Mouse (Mus musculus) liver, embryonic 14.5 days (tissue): ENCODE results near the gene Gm49387. TPM values are rescaled to one million over a fixed set of nuclear protein-coding genes. Genes with fewer than 3 reads are reported as not detected.

ENCODE experiments used
- ATAC-seq: fragments of 200-750 bp; cut with Nextera tagmentation; 2 replicates; pipeline ENCODE4 v1.8.0; 2017; ENCODE audit warnings: moderate number of reproducible peaks, mild to moderate bottlenecking, moderate library complexity; ENCODE audit not compliant: insufficient read depth
- DNase-seq, 3 experiments: peaks; one replicate each; pipeline ENCODE4 v3.0.0-alpha.2; 2012 to 2013; ENCODE audit warnings: low read depth in 3 of 3, low spot score in 3 of 3
- H3K27ac ChIP-seq: fragments of 300-500 bp; sonication (generic); 2 replicates; pipeline ENCODE4 v1.5.1; 2014; ENCODE audit warnings: moderate library complexity, mild to moderate bottlenecking, control low read depth, inconsistent platforms
- H3K27me3 ChIP-seq: fragments of 300-500 bp; sonication (generic); 2 replicates; pipeline ENCODE4 v1.6.1; 2014; ENCODE audit warnings: mild to moderate bottlenecking, low read length, moderate library complexity; ENCODE audit not compliant: control insufficient read depth, insufficient read depth
- H3K36me3 ChIP-seq: fragments of 300-500 bp; sonication (generic); replicated peaks from 2 replicates; pipeline ENCODE4 v1.6.1; 2014; ENCODE audit warnings: low read depth; ENCODE audit not compliant: control insufficient read depth, insufficient read depth
- H3K4me1 ChIP-seq, 2 experiments: fragments of 200-500 bp in 1 of 2; fragments of 300-500 bp in 1 of 2; sonication (generic) in 1 of 2; replicated peaks; 2 replicates each; pipeline ENCODE4 v1.6.1; 2012 to 2014; ENCODE audit warnings: antibody characterized with exemption in 1 of 2, inconsistent platforms in 1 of 2, low read length in 1 of 2; ENCODE audit not compliant: control insufficient read depth in 2 of 2, insufficient read depth in 2 of 2
- H3K4me2 ChIP-seq: fragments of 300-500 bp; sonication (generic); 2 replicates; pipeline ENCODE4 v1.6.1; 2014; ENCODE audit warnings: low read depth, mild to moderate bottlenecking, control low read depth, moderate library complexity
- H3K4me3 ChIP-seq, 2 experiments: fragments of 200-500 bp in 1 of 2; fragments of 300-500 bp in 1 of 2; sonication (generic) in 1 of 2; 2 replicates each; pipeline ENCODE4 v1.5.1; 2012 to 2014; ENCODE audit warnings: low read depth in 2 of 2, low read length in 2 of 2, mild to moderate bottlenecking in 2 of 2, control low read depth in 1 of 2, inconsistent platforms in 1 of 2, moderate library complexity in 1 of 2; ENCODE audit not compliant: insufficient read depth in 1 of 2
- H3K9ac ChIP-seq: fragments of 300-500 bp; sonication (generic); replicated peaks from 2 replicates; pipeline ENCODE4 v1.6.1; 2014; ENCODE audit warnings: mild to moderate bottlenecking, control low read depth, moderate library complexity
- H3K9me3 ChIP-seq: fragments of 300-500 bp; sonication (generic); 2 replicates; pipeline ENCODE4 v1.6.1; 2016; ENCODE audit warnings: low read length, mixed read lengths; ENCODE audit not compliant: control insufficient read depth
- CTCF ChIP-seq: IDR thresholded peaks from 2 replicates; pipeline ENCODE4 v1.5.1; 2016; ENCODE audit warnings: antibody characterized with exemption, low read depth, control low read depth
- EP300 ChIP-seq: IDR thresholded peaks from 2 replicates; pipeline ENCODE4 v1.6.1; 2016; ENCODE audit warnings: antibody characterized with exemption, low read depth
- WGBS: fragments of 180-500 bp; shearing (Covaris S2); extraction: QIAGEN DNeasy Blood & Tissue Kit; methylation state at CpG from one replicate; pipeline ENCODE4 v1.1.7; 2014; ENCODE audit not compliant: insufficient replicate concordance; 5-methylcytosine and 5-hydroxymethylcytosine counted together
- polyA plus RNA-seq, 2 experiments: library from polyadenylated mRNA; depleted of rRNA in 1 of 2; stranded (reverse) in 1 of 2; unstranded in 1 of 2; fragments of >200 nt; fragmentation: Nextera tagmentation in 1 of 2; extraction: Ambion mirVana in 1 of 2; gene quantifications; 2 replicates each; pipeline versions ENCODE4 v1.2.1 to v1.2.3; 2012 to 2014

Gene Gm49387
- polyA plus RNA-seq, 2 experiments, result 0.65 TPM; not detected in 1

- peaks cover 0 to 34% of the 10 kb centered on the region in 2 experiments for H3K4me1 ChIP-seq
- ATAC-seq (no peak), DNase-seq (no peak)
- H3K9me3 ChIP-seq, result no peaks in the 10 kb centered on the region
- TF ChIP-seq EP300 (no peak), CTCF (no peak; the same call in 1 of the 2 replicates)
- H3K4me3 ChIP-seq, result no peak overlapping the region
- no peak overlapping the region for H3K9ac ChIP-seq
- H3K36me3 ChIP-seq, result no peaks in the 10 kb centered on the region
- peak overlapping the region; percentile 65 for H3K4me2 ChIP-seq
- no peak overlapping the region for H3K27ac ChIP-seq
- 29% methylated on average over 9 of the region's 9 CpGs for WGBS
- no peaks in the 10 kb centered on the region for H3K27me3 ChIP-seq
Measured at GRCm38 (mm10) chr14:31662555-31663211, 22.0 kb upstream of the Gm49387 start.

GRCm38 (mm10) chr14:31661671-31662554 lies 21.2 kb upstream of the Gm49387 start:
- TF ChIP-seq CTCF (0 out of 2 replicates have a peak, but pooled peaks have one; percentile 25), EP300 (no peak)
- DNase-seq (no peak), ATAC-seq (peak; percentile 67; the same call in 1 of the 2 replicates)
- H3K27me3 ChIP-seq, result no peaks in the 10 kb centered on the region
- peak overlapping the region; percentile 65 for H3K4me2 ChIP-seq
- H3K9me3 ChIP-seq, result no peaks in the 10 kb centered on the region
- no peaks in the 10 kb centered on the region for H3K36me3 ChIP-seq
- no peak overlapping the region for H3K27ac ChIP-seq
- peaks cover 0 to 34% of the 10 kb centered on the region in 2 experiments for H3K4me1 ChIP-seq
- peak overlapping the region; percentile 47 to 48 for H3K4me3 ChIP-seq
- WGBS, result 8% methylated on average over 44 of the region's 44 CpGs
- no peak overlapping the region for H3K9ac ChIP-seq

- no peak for DNase-seq
- Histone ChIP-seq H3K4me3 (no peak overlapping the region), H3K9me3 (no peaks in the 10 kb centered on the region), H3K27me3 (no peaks in the 10 kb centered on the region), H3K4me1 (peaks cover 0 to 32% of the 10 kb centered on the region in 2 experiments), H3K4me2 (no peak overlapping the region), H3K27ac (no peak overlapping the region), H3K36me3 (no peaks in the 10 kb centered on the region), H3K9ac (no peak overlapping the region)
- TF ChIP-seq CTCF (no peak), EP300 (no peak)
- 70% methylated on average over 7 of the region's 7 CpGs for WGBS
- ATAC-seq, result no peak
Measured at GRCm38 (mm10) chr14:31660312-31661093, 19.8 kb upstream of the Gm49387 start.

- Histone ChIP-seq H3K27ac (no peak overlapping the region), H3K9me3 (no peaks in the 10 kb centered on the region), H3K4me1 (peaks cover 0 to 27% of the 10 kb centered on the region in 2 experiments), H3K4me2 (no peak overlapping the region), H3K27me3 (no peaks in the 10 kb centered on the region), H3K36me3 (no peaks in the 10 kb centered on the region), H3K4me3 (no peak overlapping the region), H3K9ac (no peak overlapping the region)
- DNase-seq (no peak), ATAC-seq (no peak)
- TF ChIP-seq CTCF (no peak), EP300 (no peak)
- 55% methylated on average over 10 of the region's 10 CpGs for WGBS
Measured at GRCm38 (mm10) chr14:31659501-31660181, 19.0 kb upstream of the Gm49387 start.
